Mouse (Mus musculus) mature B cell (primary cell): ENCODE measurements around the gene Elf4.
"Not testable (repeated sequence)": the region's sequence is repeated elsewhere in the genome, so short reads cannot be mapped to it uniquely, and the experiment has no call there.

ENCODE experiments used
- in situ Hi-C: fragments of 300-500 bp; cut with MboI; formaldehyde crosslinking; loops from 2 replicates; pipeline ENCODE4 v1.14.3; 2019

The Elf4 gene

GRCm38 (mm10) chrX:48436082-48436481, 26.9 kb downstream of the Elf4 start:
- in situ Hi-C loops, result not testable (repeated sequence)

GRCm38 (mm10) chrX:48435477-48435900, 27.4 kb downstream of the Elf4 start:
- in situ Hi-C loops, result no loop called here

- in situ Hi-C loops, result no loop called here
Observed at GRCm38 (mm10) chrX:48434251-48434650, 28.7 kb downstream of the Elf4 start.

GRCm38 (mm10) chrX:48433527-48433899, 29.4 kb downstream of the Elf4 start:
- in situ Hi-C loops, result no loop called here

GRCm38 (mm10) chrX:48432599-48433526, 30.1 kb downstream of the Elf4 start:
- in situ Hi-C loops, result no loop called here

GRCm38 (mm10) chrX:48429538-48429937, 33.4 kb downstream of the Elf4 start:
- in situ Hi-C loops, result no loop called here

GRCm38 (mm10) chrX:48429100-48429499, 33.8 kb downstream of the Elf4 start:
- in situ Hi-C loops, result no loop called here

GRCm38 (mm10) chrX:48428642-48429041, 34.3 kb downstream of the Elf4 start:
- in situ Hi-C loops, result no loop called here

- in situ Hi-C loops, result no loop called here
Observed at GRCm38 (mm10) chrX:48428241-48428640, 34.7 kb downstream of the Elf4 start.

GRCm38 (mm10) chrX:48425280-48425679, 37.7 kb downstream of the Elf4 start:
- in situ Hi-C loops, result no loop called here

- in situ Hi-C loops, result loop anchor here (5.0 kb wide), 1 partner anchor 38 kb away; the partner anchor contains the start of gene Elf4
Observed at GRCm38 (mm10) chrX:48424583-48424982, 38.3 kb downstream of the Elf4 start.

GRCm38 (mm10) chrX:48423671-48424070, 39.3 kb downstream of the Elf4 start:
- in situ Hi-C loops, result loop anchor here (5.0 kb wide), 1 partner anchor 39 kb away; the partner anchor contains the start of gene Elf4

- in situ Hi-C loops, result loop anchor here (5.0 kb wide), 1 partner anchor 39 kb away; the partner anchor contains the start of gene Elf4
Observed at GRCm38 (mm10) chrX:48422986-48423385, 39.9 kb downstream of the Elf4 start.

GRCm38 (mm10) chrX:48418417-48418816, 44.5 kb downstream of the Elf4 start:
- in situ Hi-C loops, result no loop called here

GRCm38 (mm10) chrX:48414291-48414690, 48.6 kb downstream of the Elf4 start:
- in situ Hi-C loops, result no loop called here

GRCm38 (mm10) chrX:48412629-48413028, 50.3 kb downstream of the Elf4 start:
- in situ Hi-C loops, result no loop called here

GRCm38 (mm10) chrX:48410388-48410776, 52.5 kb downstream of the Elf4 start:
- in situ Hi-C loops, result no loop called here

GRCm38 (mm10) chrX:48409611-48410387, 53.1 kb downstream of the Elf4 start:
- in situ Hi-C loops, result no loop called here

- in situ Hi-C loops, result no loop called here
Observed at GRCm38 (mm10) chrX:48405141-48405540, 57.8 kb downstream of the Elf4 start.

- in situ Hi-C loops, result no loop called here
Observed at GRCm38 (mm10) chrX:48399994-48400393, 62.9 kb downstream of the Elf4 start.

GRCm38 (mm10) chrX:48389380-48389779, 73.6 kb downstream of the Elf4 start:
- in situ Hi-C loops, result no loop called here

- in situ Hi-C loops, result no loop called here
Observed at GRCm38 (mm10) chrX:48385927-48386326, 77.0 kb downstream of the Elf4 start.

- in situ Hi-C loops, result no loop called here
Observed at GRCm38 (mm10) chrX:48383643-48384042, 79.3 kb downstream of the Elf4 start.
